Mouse (Mus musculus) layer of hippocampus, adult 8-10 months (tissue): ENCODE measurements around the gene Lin37. TPM values are rescaled to one million over a fixed set of nuclear protein-coding genes. Genes with fewer than 3 reads are reported as not detected.

ENCODE experiments used
- DNase-seq, 2 experiments: peaks; one replicate each; pipeline ENCODE4 v3.0.0; 2022; ENCODE audit warnings: low spot score in 2 of 2
- total RNA-seq, 4 experiments: library from RNA; stranded (reverse); gene quantifications; 2 replicates each; pipeline ENCODE4 v1.2.4; 2022

The Lin37 gene
- total RNA-seq, 4 experiments from 2014 or later, result 41.3 to 54.0 (median 46.9) TPM

GRCm38 (mm10) chr7:30586455-30587020, 26.9 kb upstream of the Lin37 start:
- DNase-seq, result no peak

DNA sequence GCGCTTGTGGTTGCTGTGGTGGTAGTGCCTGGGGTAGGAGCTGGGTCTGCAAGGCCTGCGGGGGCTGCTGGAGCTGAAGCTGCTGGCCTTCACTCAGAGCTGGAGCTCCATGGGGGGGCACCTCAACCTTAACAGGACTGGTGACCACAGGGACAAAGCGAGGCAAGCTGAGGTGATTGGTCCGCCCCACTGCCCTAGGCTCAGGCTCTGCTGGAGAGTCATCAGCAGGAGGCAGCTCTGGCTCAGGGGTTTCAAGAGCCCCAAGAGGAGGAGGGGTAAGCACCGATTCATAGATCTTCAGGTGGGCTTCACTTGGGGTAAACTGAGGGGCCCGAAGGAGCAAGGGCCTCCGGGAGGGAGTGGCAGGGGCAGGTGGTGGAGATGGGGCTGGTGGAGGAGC, 25.5 kb upstream of the Lin37 start:
- DNase-seq, result no peak

GRCm38 (mm10) chr7:30584339-30584738, 24.7 kb upstream of the Lin37 start:
- DNase-seq, result no peak

GRCm38 (mm10) chr7:30581547-30581946, 21.9 kb upstream of the Lin37 start:
- no peak for DNase-seq

DNA sequence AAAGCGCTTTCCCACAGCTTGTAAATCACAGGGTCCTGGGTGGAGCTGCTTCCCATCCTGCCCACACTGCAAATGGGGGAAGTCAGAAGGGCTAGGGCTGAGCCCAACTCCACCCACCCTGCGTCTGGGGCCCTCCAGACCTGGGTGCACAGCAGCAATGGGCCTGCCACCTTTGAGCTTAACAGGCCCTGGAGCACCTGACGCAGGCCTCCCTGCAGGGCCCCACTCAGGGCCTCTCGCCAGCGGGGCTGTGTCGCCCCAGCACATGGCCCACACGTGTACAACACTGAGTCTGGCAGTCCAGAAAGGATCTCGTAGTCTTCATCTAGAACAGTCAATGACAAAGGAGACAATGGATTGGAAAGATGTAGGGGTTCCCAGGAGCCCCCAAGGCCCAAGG, 20.3 kb upstream of the Lin37 start:
- DNase-seq, result no peak

- DNase-seq, result no peak
These were observed 13.3 kb upstream of the Lin37 start for GRCm38 (mm10) chr7:30572969-30573368.

DNA sequence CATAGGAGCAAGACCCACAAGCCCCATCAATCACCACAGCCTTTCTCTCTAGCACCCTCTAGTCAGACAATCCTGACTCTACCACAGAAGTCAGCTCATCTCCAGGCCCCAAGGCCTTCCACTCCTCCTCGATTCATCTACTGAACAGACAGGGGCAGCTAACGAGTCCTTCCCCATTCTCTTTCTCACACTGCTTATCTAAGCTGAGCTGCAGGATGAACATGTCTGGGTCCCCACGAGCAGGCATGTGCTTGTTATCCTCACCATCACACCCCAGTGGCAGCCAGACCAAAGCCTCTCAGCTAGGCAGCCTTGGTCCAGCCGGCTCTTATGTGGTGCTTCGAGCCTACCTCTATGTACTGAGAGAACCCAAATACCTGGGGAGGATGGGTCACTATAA, 12.8 kb upstream of the Lin37 start:
- DNase-seq, result no peak

GRCm38 (mm10) chr7:30567555-30567954, 7.9 kb upstream of the Lin37 start:
- no peak for DNase-seq

DNA sequence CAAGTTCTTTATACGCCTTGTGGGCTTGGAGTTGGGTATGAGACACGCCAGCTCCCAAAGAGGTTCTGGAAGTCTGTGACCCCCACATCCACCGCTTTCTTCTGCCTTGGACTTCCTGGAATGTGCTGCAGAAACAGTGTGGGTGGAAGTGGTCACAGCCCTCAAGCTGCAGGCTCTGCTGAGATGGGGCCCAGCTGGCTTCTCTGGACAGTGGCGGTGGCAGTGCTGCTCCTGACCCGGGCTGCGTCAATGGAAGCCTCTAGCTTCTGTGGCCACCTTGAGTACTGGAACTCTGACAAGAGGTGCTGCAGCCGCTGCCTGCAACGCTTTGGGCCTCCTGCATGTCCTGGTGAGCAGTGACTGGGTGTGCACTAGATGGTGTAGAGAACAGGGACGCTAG, 6.4 kb upstream of the Lin37 start:
- no peak for DNase-seq

DNA sequence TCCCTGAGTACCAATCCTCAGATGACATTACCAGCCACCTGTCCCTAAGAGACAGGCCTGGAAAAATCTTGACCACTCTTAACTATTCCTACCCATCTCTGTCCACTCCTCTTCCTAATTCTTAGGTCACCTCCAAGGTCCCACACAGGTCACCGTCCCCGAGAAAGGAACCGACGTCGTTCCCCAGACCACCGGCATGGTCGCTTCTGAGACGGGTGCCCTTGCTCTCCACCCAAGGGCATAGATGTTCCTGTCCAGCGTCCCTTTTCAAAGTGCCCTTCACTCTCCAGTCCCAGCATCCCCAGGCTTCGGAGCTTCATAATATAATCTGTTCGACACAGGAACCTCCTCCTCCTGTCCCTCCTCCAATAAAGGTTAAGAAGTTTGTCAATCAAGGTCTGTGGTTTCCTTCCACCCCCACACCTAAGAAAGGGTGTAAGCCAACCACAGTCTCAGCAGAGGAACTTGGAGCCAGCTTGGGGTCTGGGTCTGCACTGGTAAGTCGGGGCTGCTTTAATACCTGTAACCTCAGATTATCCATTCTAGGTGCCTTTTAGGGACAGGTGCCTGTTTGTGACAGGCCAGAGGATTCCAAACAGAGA, 5.4 kb upstream of the Lin37 start, which contains the start of gene Igflr1:
TSS of gene Igflr1 (plus strand) at position 458 of the 602 bp plus-strand sequence.
- DNase-seq, result no peak

DNA sequence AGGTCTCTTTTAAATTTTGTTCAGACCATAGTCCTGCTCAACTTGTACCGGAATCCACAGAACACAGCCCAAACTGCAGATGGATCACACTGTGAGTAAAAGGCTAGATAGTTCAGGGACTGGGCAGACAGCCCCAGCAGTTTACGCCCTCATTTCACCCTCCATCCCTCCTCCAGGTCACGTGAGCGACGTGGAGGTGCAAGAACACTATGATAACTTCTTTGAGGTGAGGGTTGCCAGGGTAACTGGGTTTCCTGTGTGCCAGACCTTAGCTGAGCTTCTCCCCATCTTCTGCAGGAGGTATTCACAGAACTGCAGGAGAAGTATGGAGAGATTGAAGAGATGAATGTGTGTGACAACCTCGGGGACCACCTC, 4.3 kb upstream of the Lin37 start:
- DNase-seq, result no peak

- DNase-seq, result peak; percentile 96
These were observed 3.7 kb upstream of the Lin37 start, which contains the start of the genes U2af1l4, Gm49396 and Psenen for GRCm38 (mm10) chr7:30563117-30563905. Gene U2af1l4 (plus strand): TSS chr7:30563301. Gene Gm49396 (plus strand): TSS chr7:30563344. Gene Psenen (minus strand): TSS chr7:30563627.

GRCm38 (mm10) chr7:30562526-30563116, 3.0 kb upstream of the Lin37 start:
- DNase-seq, result peak in 1 of 2 experiments; percentile 44

GRCm38 (mm10) chr7:30560296-30560695, 658 bp upstream of the Lin37 start:
- no peak for DNase-seq

DNA sequence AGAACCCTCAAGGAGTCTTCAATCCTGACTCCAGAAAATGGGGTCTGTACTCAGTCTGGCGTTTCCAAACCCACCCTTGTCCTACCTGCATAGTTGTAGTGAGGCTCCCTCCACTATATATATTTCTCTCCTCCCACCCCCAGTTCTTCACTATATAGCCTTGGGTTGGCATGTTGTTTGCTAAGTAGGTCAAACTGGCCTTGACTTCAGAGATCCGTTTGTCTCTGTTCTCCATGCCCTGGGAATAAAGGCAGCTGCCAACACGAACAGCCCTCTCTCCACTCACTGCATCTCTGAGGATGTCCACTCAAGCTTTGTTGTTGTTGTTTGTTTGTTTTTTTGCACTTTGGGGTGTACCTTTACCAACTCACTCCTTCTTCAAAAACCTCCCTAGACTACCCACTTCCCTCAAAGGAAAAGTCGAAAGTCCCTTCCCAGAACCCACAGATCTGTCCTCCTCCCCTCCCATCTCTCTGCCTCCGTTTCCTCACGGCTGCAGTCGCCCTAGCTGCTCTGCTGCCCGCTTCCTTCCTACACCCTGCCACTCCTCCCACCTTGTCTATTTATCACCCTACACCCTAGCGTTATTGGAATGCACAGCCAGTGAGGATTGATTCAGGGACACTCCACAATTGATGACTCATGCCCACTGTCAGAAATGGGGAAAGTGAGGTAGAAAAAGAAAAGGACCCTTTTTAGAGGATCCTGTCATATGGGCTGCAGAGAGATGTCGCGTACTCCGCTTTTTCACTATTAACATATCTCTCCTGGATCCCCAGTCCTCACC, 789 bp downstream of the Lin37 start:
- DNase-seq, result no peak

GRCm38 (mm10) chr7:30557901-30558514, 1.6 kb downstream of the Lin37 start:
- DNase-seq, result no peak

GRCm38 (mm10) chr7:30556894-30557536, 2.6 kb downstream of the Lin37 start:
- no peak for DNase-seq

DNA sequence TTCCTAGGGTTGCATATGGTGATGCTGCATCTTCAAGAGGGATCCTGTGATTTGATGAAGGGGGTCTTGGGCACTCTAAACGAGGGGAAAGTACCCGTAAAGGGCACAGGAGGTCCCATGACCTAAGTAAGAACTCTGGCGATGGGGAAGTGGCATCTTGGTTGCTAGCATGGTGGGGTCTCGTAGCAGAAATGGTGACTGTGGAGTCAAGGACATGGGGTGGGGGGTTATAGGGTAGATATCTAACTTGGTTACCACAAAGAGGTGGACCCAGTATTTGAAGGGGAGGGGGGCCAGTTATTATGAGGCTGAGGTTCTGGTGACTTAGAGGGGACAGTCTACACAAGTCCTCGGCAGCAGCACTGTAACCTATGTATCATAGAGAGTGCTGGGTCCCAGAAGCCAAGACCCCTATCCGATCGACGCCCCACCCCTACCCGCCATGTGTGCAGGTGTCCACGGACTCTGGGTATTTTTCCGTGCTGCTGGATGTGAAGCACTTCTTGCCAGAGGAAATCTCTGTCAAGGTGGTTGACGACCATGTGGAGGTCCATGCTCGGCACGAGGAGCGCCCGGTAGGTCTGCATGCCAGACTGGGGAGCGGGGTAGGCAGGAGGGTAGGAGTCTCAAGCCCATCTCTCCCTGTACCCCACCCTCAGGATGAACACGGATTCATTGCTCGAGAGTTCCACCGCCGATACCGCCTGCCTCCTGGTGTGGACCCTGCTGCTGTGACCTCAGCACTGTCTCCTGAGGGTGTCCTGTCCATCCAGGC, 5.6 kb downstream of the Lin37 start:
- no peak for DNase-seq

DNA sequence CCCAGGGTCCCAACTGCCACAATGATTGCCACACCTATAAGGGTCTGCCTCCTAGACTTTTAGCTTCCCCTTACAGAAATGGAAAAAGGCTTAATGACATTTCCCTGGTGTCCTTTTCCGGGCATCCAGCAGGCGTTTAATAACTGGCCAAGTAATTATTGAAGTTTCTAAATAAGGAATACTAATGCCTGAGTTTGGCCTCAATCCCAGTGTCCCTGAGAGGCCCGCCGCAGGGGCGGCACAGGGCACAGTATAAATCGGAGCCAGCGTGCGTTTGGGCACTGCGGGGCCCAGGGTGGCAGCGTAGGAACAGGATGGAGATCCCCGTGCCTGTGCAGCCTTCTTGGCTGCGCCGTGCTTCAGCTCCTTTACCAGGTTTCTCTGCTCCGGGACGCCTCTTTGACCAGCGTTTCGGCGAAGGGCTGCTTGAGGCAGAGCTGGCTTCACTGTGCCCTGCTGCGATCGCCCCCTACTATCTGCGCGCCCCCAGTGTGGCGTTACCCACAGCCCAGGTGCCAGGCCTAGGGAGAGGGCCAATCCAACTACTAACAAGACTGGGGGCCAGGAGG, 6.5 kb downstream of the Lin37 start:
- DNase-seq, result peak; percentile 26 to 53
